Mouse (Mus musculus): Measurements from ENCODE around the gene Irgq. TPM values are rescaled to one million over a fixed set of nuclear protein-coding genes. Genes with fewer than 3 reads are reported as not detected.
"Not testable (repeated sequence)": the region's sequence is repeated elsewhere in the genome, so short reads cannot be mapped to it uniquely, and the experiment has no call there.

Gene Irgq
- polyA plus RNA-seq, 1 experiment from 2014 or later, result 7.5 TPM

DNA sequence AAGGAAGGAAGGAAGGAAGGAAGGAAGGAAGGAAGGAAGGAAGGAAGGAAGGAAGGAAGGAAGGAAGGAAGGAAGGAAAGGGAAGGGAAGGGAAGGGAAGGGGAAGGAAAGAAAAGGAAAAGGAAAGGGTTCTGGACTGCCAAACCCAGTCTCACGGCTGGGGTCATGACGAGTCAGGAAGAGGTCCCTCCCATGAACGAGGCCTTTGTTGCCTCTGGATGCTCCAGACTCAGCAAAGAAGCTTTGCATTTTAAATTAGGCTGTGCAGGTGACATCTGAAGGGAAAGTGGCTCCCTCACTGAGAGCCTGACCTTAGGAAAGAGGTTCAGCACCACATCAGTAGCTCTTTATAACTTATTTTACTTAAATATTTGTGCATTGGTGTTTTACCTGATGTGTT, 11.4 kb upstream of the Irgq start:
- ATAC-seq (ENCODE audit: insufficient number of reproducible peaks, low FRiP score, low TSS enrichment, low read depth), result no peak
- Histone ChIP-seq H3K27ac (replicated peaks; ENCODE audit: low read depth, low read length) (no peak overlapping the region), H3K4me3 (ENCODE audit: low read depth, low read length) (no peak overlapping the region), H3K4me2 (ENCODE audit: low read depth, severe bottlenecking) (no peak overlapping the region), H3K27me3 (ENCODE audit: control insufficient read depth, insufficient read depth, low read length) (no peaks in the 10 kb centered on the region), H3K36me3 (ENCODE audit: control insufficient read depth, insufficient read depth, low read length) (no peaks in the 10 kb centered on the region; the same call in 1 of the 2 replicates), H3K9me3 (ENCODE audit: control insufficient read depth, low read length) (no peaks in the 10 kb centered on the region), H3K9ac (ENCODE audit: low read length) (no peak overlapping the region), H3K4me1 (ENCODE audit: control insufficient read depth, insufficient read depth, low read length) (no peaks in the 10 kb centered on the region)
- 74% methylated on average over 3 of the region's 3 CpGs for WGBS
- no peak for DNase-seq (ENCODE audit: low spot score)

GRCm38 (mm10) chr7:24520054-24520453, 10.4 kb upstream of the Irgq start:
- not testable (repeated sequence) for H3K9ac ChIP-seq (ENCODE audit: low read length); ATAC-seq (ENCODE audit: insufficient number of reproducible peaks, low FRiP score, low TSS enrichment, low read depth); DNase-seq (ENCODE audit: low spot score); H3K4me3 ChIP-seq (ENCODE audit: low read depth, low read length); H3K9me3 ChIP-seq (ENCODE audit: control insufficient read depth, low read length); H3K4me1 ChIP-seq (ENCODE audit: control insufficient read depth, insufficient read depth, low read length); H3K27ac ChIP-seq (replicated peaks; ENCODE audit: low read depth, low read length); H3K27me3 ChIP-seq (ENCODE audit: control insufficient read depth, insufficient read depth, low read length); H3K36me3 ChIP-seq (ENCODE audit: control insufficient read depth, insufficient read depth, low read length); H3K4me2 ChIP-seq (ENCODE audit: low read depth, severe bottlenecking)
- 90% methylated on average over 9 of the region's 10 CpGs for WGBS

DNA sequence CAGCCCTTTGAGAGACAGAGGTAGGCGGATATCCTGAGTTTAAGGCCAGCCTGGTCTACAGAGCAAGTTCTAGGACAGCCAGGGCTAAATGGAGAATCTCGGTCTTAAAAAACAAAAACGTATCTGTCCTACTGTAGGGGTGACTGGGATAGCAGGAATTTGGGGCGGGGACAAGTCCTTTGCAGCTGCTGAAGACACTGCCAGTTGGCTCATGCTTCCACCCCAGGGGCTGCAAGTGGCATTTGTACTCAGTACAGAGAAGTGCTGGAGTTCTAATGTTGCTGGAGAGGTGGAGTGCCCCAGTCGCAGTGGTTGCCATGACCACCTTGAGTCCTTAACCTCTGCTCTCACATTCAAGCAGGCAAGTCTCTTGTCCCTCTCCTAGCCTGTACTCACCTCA, 7.7 kb upstream of the Irgq start:
- Histone ChIP-seq H3K4me1 (ENCODE audit: control insufficient read depth, insufficient read depth, low read length) (no peaks in the 10 kb centered on the region), H3K36me3 (ENCODE audit: control insufficient read depth, insufficient read depth, low read length) (no peaks in the 10 kb centered on the region; the same call in 1 of the 2 replicates), H3K4me2 (ENCODE audit: low read depth, severe bottlenecking) (no peak overlapping the region), H3K27ac (replicated peaks; ENCODE audit: low read depth, low read length) (no peak overlapping the region), H3K27me3 (ENCODE audit: control insufficient read depth, insufficient read depth, low read length) (no peaks in the 10 kb centered on the region), H3K9me3 (ENCODE audit: control insufficient read depth, low read length) (no peaks in the 10 kb centered on the region), H3K9ac (ENCODE audit: low read length) (no peak overlapping the region), H3K4me3 (ENCODE audit: low read depth, low read length) (no peak overlapping the region)
- DNase-seq (ENCODE audit: low spot score) (no peak), ATAC-seq (ENCODE audit: insufficient number of reproducible peaks, low FRiP score, low TSS enrichment, low read depth) (no peak)
- WGBS, result 67% methylated on average over 5 of the region's 5 CpGs

DNA sequence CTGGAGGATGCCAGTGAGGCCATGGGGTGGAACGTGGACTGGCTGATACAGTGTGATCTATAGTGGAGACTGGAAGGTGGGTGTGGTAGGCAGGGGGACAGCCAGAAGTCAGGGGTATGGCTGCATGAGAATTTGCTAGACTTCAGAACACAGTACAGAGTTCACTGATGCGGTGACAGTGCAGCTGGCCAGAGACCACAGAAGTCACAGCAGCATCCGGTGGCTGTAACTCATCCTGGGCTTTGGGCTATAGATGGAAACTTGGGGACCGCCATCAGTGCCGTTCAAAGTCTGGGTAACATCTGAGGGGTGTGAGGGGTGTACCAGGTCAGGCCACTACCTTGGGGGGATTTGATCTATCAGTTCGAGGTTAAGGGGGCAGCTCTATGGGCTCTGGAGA, 6.8 kb upstream of the Irgq start:
- no peak overlapping the region for H3K9ac ChIP-seq (ENCODE audit: low read length)
- H3K4me2 ChIP-seq (ENCODE audit: low read depth, severe bottlenecking), result no peak overlapping the region
- H3K9me3 ChIP-seq (ENCODE audit: control insufficient read depth, low read length), result no peaks in the 10 kb centered on the region
- 81% methylated on average over 6 of the region's 6 CpGs for WGBS
- DNase-seq (ENCODE audit: low spot score), result no peak
- no peak overlapping the region for H3K27ac ChIP-seq (replicated peaks; ENCODE audit: low read depth, low read length)
- H3K4me3 ChIP-seq (ENCODE audit: low read depth, low read length), result no peak overlapping the region
- H3K36me3 ChIP-seq (ENCODE audit: control insufficient read depth, insufficient read depth, low read length), result no peaks in the 10 kb centered on the region; the same call in 1 of the 2 replicates
- no peaks in the 10 kb centered on the region for H3K27me3 ChIP-seq (ENCODE audit: control insufficient read depth, insufficient read depth, low read length)
- no peak for ATAC-seq (ENCODE audit: insufficient number of reproducible peaks, low FRiP score, low TSS enrichment, low read depth)
- H3K4me1 ChIP-seq (ENCODE audit: control insufficient read depth, insufficient read depth, low read length), result no peaks in the 10 kb centered on the region

GRCm38 (mm10) chr7:24524978-24525377, 5.5 kb upstream of the Irgq start:
- H3K36me3 ChIP-seq (ENCODE audit: control insufficient read depth, insufficient read depth, low read length), result no peaks in the 10 kb centered on the region; the same call in 1 of the 2 replicates
- no peak overlapping the region for H3K4me3 ChIP-seq (ENCODE audit: low read depth, low read length)
- no peak overlapping the region for H3K27ac ChIP-seq (replicated peaks; ENCODE audit: low read depth, low read length)
- no peak overlapping the region for H3K4me2 ChIP-seq (ENCODE audit: low read depth, severe bottlenecking)
- H3K9me3 ChIP-seq (ENCODE audit: control insufficient read depth, low read length), result no peaks in the 10 kb centered on the region; the same call in 1 of the 2 replicates
- no peak overlapping the region for H3K9ac ChIP-seq (ENCODE audit: low read length)
- ATAC-seq (ENCODE audit: insufficient number of reproducible peaks, low FRiP score, low TSS enrichment, low read depth) (no peak), DNase-seq (ENCODE audit: low spot score) (no peak)
- 86% methylated on average over 6 of the region's 6 CpGs for WGBS
- peaks cover 5% of the 10 kb centered on the region; the same call in 1 of the 2 replicates for H3K4me1 ChIP-seq (ENCODE audit: control insufficient read depth, insufficient read depth, low read length)
- H3K27me3 ChIP-seq (ENCODE audit: control insufficient read depth, insufficient read depth, low read length), result no peaks in the 10 kb centered on the region

- Histone ChIP-seq H3K4me3 (ENCODE audit: low read depth, low read length) (no peak overlapping the region), H3K36me3 (ENCODE audit: control insufficient read depth, insufficient read depth, low read length) (no peaks in the 10 kb centered on the region; the same call in 1 of the 2 replicates), H3K9ac (ENCODE audit: low read length) (no peak overlapping the region), H3K27me3 (ENCODE audit: control insufficient read depth, insufficient read depth, low read length) (no peaks in the 10 kb centered on the region), H3K27ac (replicated peaks; ENCODE audit: low read depth, low read length) (no peak overlapping the region), H3K9me3 (ENCODE audit: control insufficient read depth, low read length) (no peaks in the 10 kb centered on the region; the same call in 1 of the 2 replicates), H3K4me1 (ENCODE audit: control insufficient read depth, insufficient read depth, low read length) (peaks cover 5% of the 10 kb centered on the region; the same call in 1 of the 2 replicates), H3K4me2 (ENCODE audit: low read depth, severe bottlenecking) (no peak overlapping the region)
- DNase-seq (ENCODE audit: low spot score) (no peak), ATAC-seq (ENCODE audit: insufficient number of reproducible peaks, low FRiP score, low TSS enrichment, low read depth) (no peak)
- 88% methylated on average over 12 of the region's 12 CpGs for WGBS
Observed at GRCm38 (mm10) chr7:24525686-24526420, 4.6 kb upstream of the Irgq start.

DNA sequence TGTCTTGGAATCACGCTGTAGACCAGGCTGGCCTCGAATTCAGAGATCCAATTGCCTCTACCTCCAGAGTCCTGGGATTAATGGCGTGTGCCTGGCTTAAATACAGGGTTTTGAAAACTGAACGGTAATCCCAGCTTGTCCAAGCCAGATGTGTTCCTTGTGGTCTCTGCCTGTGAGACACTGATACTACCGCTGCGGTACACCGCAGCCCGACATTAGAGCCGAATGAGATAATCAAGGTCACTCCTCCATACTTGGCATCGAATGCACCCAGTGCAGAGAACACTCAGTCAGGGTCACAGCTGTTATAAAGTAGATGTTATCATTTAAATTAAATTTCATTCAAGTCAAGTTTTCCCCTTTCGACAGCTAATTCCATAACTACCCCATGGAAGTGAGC, 1.6 kb upstream of the Irgq start:
- no peak overlapping the region for H3K9ac ChIP-seq (ENCODE audit: low read length)
- H3K4me3 ChIP-seq (ENCODE audit: low read depth, low read length), result no peak overlapping the region
- no peak overlapping the region for H3K4me2 ChIP-seq (ENCODE audit: low read depth, severe bottlenecking)
- peaks cover 11% of the 10 kb centered on the region; the same call in 1 of the 2 replicates for H3K4me1 ChIP-seq (ENCODE audit: control insufficient read depth, insufficient read depth, low read length)
- no peak overlapping the region for H3K27ac ChIP-seq (replicated peaks; ENCODE audit: low read depth, low read length)
- WGBS, result 95% methylated on average over 11 of the region's 11 CpGs
- DNase-seq (ENCODE audit: low spot score), result no peak
- no peaks in the 10 kb centered on the region; the same call in 1 of the 2 replicates for H3K9me3 ChIP-seq (ENCODE audit: control insufficient read depth, low read length)
- H3K27me3 ChIP-seq (ENCODE audit: control insufficient read depth, insufficient read depth, low read length), result peaks cover 9% of the 10 kb centered on the region
- peaks cover 6% of the 10 kb centered on the region for H3K36me3 ChIP-seq (ENCODE audit: control insufficient read depth, insufficient read depth, low read length)
- ATAC-seq (ENCODE audit: insufficient number of reproducible peaks, low FRiP score, low TSS enrichment, low read depth), result no peak

GRCm38 (mm10) chr7:24529580-24529979, 909 bp upstream of the Irgq start:
- WGBS, result 57% methylated on average over 11 of the region's 11 CpGs

More at GRCm38 (mm10) chr7:24529580-24529979, 909 bp upstream of the Irgq start:
- H3K36me3 ChIP-seq (ENCODE audit: control insufficient read depth, insufficient read depth, low read length), result peaks cover 7% of the 10 kb centered on the region
- H3K9me3 ChIP-seq (ENCODE audit: control insufficient read depth, low read length), result no peaks in the 10 kb centered on the region; the same call in 1 of the 2 replicates
- peaks cover 16% of the 10 kb centered on the region for H3K4me1 ChIP-seq (ENCODE audit: control insufficient read depth, insufficient read depth, low read length)
- DNase-seq (ENCODE audit: low spot score) (no peak), ATAC-seq (ENCODE audit: insufficient number of reproducible peaks, low FRiP score, low TSS enrichment, low read depth) (no peak)
- no peak overlapping the region for H3K27ac ChIP-seq (replicated peaks; ENCODE audit: low read depth, low read length)
- H3K9ac ChIP-seq (ENCODE audit: low read length), result peak overlapping the region; percentile 75
- H3K4me2 ChIP-seq (ENCODE audit: low read depth, severe bottlenecking), result peak overlapping the region; percentile 88
- peaks cover 13% of the 10 kb centered on the region for H3K27me3 ChIP-seq (ENCODE audit: control insufficient read depth, insufficient read depth, low read length)
- H3K4me3 ChIP-seq (ENCODE audit: low read depth, low read length), result peak overlapping the region; percentile 56

Data from limb, embryonic 11.5 days (tissue).